Mouse (Mus musculus): ENCODE data around the gene 1700012P22Rik.

GRCm38 (mm10) chr4:144453217-144453616, 14.6 kb upstream of the 1700012P22Rik start, which contains the start of gene Gm9944:
- TF ChIP-seq POLR2A (IDR thresholded peaks at IDR 0.05; ENCODE audit: control insufficient read depth, low read depth, low read length) (no peak), CTCF (IDR thresholded peaks at IDR 0.05; ENCODE audit: control insufficient read depth, insufficient read depth, insufficient replicate concordance, low read depth, low read length) (no peak)
